Mouse (Mus musculus) lung, postnatal 14 days (tissue): ENCODE results near the gene Cct4.

Source experiments
- DNase-seq: peaks from one replicate; pipeline ENCODE4 v3.0.0; 2021

Gene Cct4

DNA sequence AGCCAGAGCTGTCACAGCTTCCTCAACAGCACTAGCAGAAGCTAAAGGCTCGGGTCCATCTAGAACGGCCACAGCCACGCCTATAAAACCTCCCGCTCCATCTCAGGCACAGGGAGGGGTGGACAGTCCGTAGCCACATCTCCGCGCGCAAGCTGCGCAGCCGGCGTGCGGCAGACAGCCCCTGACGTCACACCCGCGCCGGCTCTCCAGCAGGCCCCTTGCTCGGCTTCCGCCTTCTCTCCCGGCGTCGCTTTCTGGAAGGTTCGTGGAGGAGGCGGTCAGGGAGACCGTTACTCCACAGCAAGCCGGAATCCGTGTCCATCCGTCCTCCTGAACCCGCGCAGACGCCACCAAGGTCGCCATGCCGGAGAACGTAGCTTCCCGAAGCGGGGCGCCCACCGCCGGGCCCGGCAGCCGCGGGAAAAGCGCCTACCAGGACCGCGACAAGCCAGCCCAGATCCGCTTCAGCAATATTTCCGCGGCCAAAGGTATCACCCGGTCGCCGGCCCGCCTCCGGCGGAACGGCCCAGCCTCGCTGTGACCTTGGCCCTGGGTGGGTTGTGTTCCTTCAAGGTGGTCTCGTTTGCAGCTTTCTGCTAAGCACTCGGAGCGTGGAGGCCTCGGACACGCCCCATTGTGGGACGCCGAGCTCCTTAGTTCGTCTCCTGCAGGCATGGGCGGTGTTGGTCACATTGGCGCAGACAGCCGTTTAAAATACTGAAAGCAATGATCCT is at the start of gene Cct4:
Gene Cct4, plus strand, starts transcription at position 127 of the 734 bp plus-strand sequence.
- peak; percentile 93 for DNase-seq

DNA sequence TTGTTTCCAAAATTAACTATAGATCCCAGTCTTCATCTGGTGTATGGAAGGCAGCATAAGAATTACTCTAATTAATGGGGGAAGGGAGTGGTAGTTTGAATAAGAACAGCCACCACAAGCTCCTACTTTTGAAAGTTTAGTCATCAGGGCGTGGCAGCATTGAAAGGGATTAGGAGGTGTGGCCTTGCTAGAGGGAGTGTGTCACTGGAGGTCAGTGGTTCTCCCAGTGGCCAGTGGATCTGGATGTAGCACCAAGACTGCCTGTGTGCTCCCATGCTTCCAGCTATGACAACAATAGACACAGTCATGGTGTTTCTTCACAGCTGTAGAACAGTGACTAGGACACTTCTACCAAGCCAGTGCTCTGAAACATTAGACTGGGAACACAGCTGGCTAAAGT is 41.2 kb upstream of the Cct4 start:
- DNase-seq: no peak

DNA sequence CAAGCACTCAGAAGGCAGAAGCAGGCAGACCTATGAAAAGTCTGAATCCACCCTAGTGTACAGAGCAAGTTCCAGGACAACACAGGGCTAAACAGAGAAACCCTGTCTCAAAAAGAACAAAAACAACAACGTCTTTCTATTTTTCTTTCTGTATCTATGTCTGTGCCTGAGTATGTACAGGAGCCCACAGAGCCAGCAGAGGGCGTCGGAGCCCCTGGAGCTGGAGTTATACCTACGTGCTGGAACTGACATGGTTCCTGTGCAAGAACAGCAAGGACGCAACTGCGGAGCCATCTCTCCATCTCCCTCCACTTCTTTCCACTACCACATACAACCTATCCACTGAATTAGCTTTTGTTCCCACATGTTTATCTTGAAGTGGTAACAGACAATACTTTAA is 40.2 kb upstream of the Cct4 start:
- no peak for DNase-seq

DNA sequence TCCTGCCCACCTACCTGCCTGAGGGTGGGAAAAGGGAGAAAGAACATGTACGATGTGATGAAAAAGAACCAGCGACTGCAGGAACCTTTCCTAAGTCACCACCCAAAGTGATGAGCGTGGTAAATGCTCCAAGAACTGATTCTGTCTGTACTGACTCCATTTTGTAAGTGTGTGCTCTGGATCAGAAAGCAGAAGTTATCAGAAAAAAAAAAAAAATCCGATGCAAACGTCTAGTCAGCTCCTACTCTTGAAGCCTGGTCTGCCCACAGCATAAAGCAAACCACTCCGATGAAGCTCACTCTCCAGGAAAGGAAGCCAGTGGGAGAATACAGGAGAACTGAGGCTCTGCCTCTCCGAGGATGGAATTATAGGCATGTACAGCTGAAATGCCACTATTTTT is 37.7 kb upstream of the Cct4 start:
- no peak for DNase-seq

DNA sequence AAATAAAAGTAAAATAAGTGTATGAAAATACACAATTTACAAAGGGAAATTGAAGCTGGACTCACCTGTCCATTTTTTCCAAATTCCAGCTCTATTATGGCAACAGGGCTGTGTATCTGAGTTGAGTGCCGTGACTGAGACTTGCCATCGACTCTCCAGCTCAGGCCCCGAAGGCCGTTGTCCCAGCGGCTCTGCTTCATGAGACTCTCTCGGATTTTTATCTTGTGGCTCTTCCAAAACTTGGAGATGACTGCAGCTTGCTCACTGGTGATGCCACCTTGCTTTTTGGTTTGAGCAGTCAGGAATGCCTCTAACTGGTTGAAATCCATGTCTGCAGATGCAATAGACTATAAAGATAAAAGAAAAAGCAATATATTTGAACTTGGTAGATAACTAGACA is 34.0 kb upstream of the Cct4 start:
- no peak for DNase-seq

DNA sequence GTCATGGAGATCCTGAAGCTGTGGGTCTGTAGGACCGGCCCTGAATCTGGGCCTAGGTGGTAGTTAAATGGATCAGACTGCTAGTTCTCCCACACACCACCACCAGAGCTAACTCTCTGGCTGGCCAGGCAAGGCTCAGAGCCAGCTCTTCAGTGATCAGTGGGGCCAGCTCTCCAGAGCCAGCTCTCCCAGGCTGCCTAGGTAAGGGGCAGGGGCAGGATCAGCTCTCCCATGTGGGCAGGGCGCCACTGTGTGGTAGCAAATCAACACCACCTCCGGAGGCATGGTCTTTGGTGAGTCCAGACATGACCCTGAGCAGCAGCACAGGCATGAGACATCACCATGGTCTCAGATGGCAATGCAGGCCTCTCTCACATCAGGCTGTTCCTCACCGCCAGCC is 33.5 kb upstream of the Cct4 start:
- peak; percentile 72 for DNase-seq

DNA sequence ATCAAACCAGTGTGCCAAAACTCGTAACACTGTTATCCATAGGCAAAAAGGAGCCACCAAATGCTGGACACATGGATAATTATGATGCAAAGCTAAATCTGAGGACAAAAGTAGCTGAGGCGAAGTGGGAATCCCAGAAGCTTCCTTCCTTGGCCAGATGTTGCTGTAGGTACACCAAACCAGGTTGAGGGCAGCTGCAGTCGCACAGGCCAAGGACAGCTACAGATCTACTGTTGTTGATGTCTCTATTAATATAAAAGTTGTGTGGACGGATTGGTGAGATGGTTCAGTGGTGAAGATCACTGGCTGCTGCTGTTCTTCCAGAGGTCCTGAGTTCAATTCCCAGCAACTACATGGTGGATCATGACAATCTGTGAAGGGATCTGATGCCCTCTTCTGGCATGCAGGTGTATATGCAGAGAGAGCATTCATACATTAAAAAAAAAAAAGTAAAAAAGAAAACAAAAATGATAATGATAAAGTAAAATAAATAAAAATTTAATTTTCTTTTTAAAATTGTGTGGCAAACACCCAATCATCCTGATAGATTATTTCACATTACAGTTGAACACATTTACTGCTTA is 32.4 kb upstream of the Cct4 start:
- no peak for DNase-seq

DNA sequence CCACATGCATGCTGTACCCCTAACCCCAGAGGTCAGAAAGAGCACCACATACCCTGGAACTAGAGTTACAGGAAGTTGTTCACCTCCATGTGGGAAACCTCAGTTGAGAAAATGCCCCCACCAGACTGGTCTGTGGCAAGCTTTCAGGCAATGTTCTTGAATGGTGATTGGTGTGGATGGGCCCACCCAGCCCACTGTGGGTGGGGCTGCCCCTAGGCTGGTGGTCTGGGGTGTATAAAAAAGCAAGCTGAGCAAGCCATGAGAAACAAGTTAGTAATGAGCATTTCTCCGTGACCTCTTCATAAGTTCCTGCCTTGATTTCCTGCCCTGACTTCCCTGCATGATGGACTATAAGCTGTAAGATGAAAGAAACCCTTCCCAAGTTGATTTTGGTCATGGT is 28.2 kb upstream of the Cct4 start:
- no peak for DNase-seq

DNA sequence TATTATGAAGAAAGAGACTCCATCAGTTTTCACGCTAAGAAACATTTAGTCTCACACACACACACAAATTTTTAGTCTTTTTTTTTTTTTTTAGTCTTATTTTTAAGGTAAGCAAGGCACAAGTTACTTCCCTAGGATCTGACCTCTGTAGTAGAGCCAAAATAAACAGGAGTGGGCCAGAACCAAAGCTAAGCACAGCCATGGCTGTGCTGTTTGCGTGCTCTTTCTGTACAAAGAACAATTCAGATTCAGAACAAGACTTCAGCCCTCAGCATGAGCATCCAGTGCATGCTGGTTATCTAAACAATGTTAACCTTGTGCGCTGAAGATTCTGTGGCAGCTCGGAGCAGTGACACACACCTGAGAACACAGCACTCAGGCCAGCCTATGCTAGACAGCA is 25.9 kb upstream of the Cct4 start:
- DNase-seq: no peak

DNA sequence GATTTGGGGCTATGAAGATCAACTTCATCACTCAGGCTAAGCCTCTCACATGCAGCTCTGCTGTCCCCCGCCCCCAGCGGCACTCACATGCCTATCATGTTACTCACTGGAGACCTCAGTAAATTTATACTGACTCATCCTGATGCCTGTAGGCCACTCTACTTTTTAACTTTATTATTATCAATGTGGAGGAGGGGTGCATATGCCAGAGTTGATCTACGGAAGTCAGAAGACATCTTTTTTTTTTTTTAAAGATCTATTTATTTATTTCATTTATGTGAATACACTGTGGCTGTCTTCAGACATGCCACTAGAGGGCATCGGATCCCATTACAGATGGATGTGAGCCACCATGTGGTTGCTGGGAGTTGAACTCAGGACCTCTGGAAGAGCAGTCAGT is 24.8 kb upstream of the Cct4 start:
- peak; percentile 17 for DNase-seq

DNA sequence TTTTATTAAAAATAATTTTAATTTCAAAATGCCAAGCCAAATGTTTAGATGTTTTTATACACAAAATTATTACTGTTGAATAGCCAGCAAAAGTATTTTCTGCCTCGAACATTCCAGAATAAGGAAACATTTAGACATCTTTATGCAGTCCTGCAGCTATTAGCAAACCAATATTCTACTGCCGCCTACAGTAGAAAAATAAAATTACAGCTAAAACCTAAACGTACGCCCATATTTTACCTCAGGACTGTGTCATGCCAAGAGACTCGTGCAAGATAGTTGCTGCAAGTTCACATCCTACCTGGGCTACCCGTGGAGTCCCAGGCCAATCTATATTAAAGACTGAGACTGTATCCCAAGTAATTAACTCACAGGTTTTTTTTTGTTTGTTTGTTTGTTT is 20.8 kb upstream of the Cct4 start:
- no peak for DNase-seq

DNA sequence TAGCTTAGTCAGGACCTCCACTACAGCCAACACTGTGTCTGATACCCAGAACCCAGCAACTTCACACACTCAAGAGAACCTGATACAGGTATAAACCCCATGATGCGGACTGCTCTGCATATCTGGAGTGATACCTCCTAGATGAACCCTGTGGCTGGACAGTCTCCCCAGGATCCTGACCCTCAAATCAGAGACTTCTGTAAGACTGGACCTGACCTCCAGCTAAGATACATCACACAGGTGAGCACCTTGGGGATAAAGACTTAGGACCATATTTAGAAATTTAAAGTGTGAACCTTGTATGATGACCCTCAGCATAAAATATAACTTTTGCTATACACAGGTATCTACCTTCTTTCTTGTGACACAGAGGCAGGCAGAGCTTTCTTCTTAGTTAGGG is 19.8 kb upstream of the Cct4 start:
- no peak for DNase-seq

DNA sequence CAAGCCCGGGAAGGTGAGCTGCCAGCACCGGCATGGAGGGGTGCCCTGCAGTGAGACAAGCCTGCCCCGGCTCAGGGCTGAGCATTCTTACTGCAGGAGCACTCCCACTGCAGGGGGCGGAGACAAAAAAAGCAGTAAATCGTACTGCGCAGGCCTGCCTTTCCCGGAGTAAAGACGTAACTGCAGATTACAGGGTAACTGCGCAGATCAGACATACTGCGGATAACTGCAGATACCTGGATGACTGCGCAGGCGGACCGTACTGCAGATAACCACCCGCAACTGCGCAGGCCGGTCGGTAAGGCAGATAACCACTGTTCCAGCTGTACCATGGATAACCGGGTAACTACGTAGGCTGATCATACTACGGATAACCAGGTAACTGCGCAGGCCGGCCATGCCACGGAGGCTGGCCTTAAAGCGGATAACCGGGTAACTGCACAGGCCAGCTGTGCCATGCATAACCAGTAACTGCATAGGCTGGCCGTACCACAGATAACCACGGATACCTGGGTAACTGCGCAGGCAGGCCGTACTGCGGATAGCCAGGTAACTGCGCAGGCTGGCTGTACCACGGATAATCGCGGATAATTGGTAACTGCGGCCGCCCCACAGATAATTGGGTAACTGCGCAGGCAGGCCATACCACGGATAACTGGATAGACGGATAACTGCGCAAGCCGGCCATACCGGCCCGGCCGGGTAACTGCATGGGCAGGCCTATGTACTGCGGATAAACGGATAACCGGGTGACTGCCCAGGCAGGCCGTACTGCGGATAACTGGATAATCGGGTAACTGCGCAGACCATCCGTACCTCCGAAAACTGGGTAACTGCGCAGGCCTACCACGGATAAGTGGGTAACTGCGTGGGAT is 18.2 kb upstream of the Cct4 start, which contains the start of gene Zrsr1:
Gene Zrsr1, plus strand, starts transcription at position 171 of the 875 bp plus-strand sequence.
- peak; percentile 62 for DNase-seq

DNA sequence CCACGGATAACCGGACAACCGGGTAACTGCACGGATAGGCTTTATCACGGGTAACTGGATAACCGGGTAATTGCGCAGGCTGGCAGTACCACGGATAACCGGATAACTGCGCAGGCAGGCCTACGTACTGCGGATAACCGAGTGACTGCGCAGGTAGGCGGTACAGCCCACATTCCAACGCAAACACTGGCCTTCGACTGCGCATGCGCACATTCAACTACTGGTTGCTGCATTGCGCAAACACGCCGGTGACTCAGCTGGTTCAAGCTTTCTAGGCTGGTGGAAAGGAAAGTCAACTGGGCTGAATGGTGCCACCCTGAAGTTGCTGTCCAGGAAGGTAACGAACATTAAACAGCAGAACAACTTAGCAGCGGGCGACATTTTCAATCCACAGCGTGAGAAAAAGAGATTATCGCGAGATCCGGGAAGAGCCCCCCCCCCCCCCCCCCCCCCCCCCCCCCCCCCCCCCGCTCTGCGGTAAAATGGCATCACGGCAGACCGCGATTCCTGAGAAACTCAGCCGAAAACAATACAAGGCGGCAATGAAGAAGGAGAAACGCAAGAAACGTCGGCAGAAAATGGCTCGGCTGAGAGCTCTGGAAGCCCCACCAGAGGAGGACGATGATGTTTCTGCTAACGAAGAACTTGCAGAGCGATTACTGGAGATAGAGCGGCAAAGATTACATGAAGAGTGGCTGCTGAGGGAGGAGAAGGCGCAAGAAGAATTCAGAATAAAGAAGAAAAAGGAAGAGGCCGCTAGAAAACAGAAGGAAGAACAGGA is 17.4 kb upstream of the Cct4 start:
- peak; percentile 87 for DNase-seq

DNA sequence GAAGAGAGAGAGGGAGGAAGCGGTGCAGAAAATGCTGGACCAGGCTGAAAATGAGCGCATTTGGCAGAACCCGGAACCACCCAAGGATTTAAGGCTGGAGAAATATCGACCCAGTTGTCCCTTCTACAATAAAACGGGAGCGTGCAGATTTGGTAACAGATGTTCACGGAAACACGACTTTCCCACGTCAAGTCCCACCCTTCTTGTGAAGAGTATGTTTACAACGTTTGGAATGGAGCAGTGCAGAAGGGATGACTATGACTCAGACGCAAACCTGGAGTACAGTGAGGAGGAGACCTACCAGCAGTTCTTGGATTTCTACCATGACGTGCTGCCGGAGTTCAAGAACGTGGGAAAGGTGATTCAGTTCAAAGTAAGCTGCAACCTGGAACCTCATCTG is 16.7 kb upstream of the Cct4 start:
- peak; percentile 7 for DNase-seq

DNA sequence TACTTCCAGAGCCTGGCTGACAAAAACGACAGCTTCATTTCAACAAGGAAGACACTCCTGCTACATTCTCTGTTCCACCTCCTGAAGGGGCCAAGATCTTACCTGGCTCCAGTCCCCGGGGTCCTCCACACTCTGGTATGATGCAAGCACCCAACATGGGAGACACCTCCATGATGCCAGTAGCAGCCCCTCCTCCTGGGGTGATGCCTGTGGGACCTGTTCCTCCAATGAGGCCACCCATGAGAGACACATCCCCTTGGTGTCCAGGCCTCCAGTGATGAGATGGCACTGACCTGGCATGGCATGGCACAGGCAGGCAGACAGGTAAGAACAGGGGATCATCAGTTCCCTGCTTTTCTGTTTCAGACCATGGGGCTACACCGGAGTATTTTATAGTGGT is 12.1 kb upstream of the Cct4 start:
- DNase-seq: no peak

DNA sequence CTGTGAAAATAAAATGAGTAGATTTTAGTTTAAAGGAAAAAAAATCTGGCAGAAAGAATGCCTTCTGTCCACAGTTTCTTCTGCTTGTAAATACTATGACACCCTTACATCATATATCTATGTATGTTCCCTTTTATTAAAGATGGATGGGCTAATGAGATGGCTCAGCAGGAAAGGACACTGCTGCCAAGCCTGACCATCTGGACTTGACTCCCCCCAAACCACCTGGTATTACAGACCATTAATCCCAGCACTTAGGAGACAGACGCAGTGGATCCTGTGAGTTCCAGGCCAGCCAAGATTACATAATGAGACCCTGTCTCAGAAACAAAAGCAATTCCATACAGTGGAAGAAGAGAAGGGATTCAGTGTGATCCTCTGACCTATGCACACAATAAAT is 11.6 kb upstream of the Cct4 start:
- no peak for DNase-seq

DNA sequence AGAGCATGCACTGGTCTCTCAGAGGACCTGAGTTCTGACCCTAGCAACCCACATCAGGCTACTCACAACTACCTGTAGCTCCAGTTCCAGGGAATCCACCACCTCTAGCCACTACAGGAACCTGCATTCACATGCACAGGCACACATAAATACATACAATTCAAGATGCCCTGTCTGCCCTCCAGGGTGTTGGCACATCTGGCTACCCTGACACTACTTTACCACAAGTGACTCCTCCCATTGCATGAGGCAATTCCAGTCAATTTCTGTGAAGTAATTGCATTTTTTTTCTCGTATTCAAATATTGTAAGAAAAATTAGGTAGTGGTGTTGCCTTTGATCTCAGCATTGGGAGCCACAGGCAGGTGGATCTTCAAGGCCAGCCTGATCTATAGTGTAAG is 11.1 kb upstream of the Cct4 start:
- no peak for DNase-seq

DNA sequence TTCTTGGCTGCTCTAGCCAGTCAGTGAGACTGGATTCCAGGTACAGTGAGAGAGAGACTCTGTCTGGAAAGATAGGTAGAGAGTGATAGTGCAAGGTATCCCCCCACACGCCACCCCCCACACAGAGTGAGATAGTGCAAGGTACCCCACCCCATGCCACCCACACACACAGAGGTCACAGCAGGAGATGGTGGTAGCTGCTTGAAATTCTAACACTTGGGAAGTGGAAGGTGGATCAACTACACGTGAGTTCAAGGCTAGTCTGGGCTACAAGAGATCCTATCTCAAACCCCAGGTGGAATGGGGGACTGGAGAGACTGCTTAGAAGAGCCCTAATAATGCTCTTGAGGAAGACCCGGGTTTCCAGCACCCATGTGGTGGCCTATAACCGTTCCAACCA is 9.3 kb upstream of the Cct4 start:
- no peak for DNase-seq

DNA sequence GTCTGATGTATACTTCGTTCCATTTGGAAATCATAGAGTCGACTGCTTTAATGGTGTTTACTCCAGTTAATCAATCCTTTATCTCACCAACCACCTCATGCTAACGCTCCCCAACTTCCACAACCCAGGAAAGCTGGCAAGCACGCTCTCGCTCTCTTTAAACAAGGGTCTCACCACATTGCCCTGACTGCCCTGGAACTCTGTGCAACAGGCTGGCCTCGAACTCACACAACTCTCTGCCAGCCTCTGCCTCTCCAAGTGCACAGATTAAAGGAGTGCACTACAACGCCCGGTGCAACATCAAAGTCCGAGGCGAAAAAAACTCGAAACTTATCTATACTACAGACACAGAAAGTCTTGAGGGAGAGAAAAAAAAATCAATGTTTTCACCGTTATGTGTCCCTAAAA is 8.8 kb upstream of the Cct4 start:
- DNase-seq: peak; percentile 12

DNA sequence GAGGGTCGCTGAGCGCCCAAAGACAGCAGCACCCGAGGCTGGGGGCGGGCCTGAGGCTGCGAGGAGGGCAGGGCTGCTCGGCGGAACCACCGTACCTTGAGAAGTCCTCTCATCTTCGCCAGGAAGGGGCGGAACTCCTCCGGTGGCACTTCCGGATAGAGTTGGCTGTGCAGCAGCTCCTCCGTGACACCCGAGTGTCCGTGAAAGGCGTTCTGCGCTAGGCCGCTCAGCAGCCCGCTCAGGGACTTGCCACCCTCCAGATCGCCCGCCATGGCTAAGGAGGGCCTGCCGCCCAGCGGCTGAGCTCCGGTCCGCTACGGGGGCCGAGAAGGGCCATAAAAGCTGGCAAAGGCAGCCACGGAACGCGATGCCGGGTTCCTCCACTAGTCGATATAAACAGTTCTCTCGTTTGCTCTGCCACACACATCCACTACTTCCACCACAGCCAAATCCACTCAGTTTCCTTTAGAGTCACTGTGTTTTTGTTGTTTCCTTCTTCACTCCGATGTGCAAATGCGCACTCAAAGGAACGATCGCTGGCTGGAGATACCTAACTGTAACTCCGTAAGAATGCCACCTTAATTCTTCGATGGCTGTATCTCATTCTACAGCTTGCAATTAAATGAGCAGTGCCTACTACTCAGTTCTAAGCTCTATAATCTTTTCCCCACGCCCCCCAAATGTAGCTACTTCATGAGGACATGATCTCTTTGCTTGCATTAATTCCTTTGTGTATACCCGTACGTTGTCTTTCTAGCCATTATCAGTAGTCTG is 8.1 kb upstream of the Cct4 start, which contains the start of the genes Gm28048 and Commd1:
Gene Gm28048, minus strand, starts transcription at position 107 of the 774 bp plus-strand sequence.
Gene Commd1, minus strand, starts transcription at position 399 of the 774 bp plus-strand sequence.
- peak; percentile 98 for DNase-seq

DNA sequence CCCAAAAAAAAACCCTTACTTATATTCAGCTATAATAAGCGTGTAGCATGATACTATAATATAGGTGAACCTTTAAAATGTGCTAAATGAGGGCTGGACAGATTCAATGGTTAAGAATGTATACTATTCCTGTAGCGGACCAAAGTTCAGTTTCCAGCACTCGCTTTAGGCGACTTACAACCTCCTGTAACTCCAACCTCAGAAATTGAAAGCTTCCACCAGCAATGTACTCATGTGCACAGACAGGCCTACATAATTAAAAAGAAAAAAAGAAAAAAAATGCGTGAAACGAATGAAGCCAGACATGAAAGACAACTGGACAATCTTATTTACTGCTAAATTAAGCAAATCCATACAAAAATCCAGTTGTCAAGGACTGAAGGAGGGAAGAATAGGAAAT is 7.5 kb upstream of the Cct4 start:
- DNase-seq: no peak
